Mouse (Mus musculus) B cell, adult 2 months (primary cell): ENCODE data around the gene Pex13.

ENCODE experiments used
- DNase-seq, 2 experiments: peaks; one replicate each; pipeline ENCODE4 v3.0.0; 2022

Gene Pex13

DNA sequence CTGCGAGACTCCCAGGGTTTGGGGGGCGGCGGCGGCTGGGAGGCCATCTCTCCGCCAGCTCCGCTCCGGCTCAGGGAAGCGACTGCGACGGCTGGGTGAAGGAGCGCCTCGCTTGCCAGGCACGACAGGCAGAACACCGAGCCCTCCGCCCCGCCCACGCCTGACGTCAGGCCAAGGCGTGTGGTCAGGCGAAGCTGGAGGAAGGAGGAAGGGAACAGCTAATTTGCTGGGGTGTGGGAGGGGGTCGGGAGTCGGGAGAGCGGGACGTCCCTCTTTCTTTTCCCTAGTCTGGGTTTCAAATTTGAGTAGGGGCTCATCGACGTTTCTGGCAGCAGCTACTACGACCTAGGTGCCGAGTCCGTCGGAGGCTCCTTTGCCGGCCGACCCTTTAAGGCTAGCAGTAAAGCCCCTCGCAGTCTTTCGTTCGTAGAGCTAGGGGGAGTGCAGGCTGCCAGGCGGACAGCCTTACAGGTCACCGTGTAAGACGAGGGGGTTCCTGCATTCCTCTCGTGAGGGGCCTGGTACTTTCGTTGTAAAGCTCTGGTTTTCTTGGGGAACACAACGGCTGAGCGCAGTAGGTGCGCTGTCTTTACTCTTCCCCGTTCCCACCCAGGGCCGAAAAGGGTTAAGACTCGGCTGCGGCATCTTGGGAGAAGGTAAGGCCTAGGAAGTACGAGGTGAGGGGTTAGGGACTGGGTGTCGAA is at the start of gene Pex13:
Gene Pex13 (minus strand): TSS at position 162 of the 704 bp plus-strand sequence.
- peak; percentile 87 to 90 for DNase-seq

- DNase-seq, result no peak
These were observed 46.5 kb upstream of the Pex13 start for GRCm38 (mm10) chr11:23712299-23712698.

DNA sequence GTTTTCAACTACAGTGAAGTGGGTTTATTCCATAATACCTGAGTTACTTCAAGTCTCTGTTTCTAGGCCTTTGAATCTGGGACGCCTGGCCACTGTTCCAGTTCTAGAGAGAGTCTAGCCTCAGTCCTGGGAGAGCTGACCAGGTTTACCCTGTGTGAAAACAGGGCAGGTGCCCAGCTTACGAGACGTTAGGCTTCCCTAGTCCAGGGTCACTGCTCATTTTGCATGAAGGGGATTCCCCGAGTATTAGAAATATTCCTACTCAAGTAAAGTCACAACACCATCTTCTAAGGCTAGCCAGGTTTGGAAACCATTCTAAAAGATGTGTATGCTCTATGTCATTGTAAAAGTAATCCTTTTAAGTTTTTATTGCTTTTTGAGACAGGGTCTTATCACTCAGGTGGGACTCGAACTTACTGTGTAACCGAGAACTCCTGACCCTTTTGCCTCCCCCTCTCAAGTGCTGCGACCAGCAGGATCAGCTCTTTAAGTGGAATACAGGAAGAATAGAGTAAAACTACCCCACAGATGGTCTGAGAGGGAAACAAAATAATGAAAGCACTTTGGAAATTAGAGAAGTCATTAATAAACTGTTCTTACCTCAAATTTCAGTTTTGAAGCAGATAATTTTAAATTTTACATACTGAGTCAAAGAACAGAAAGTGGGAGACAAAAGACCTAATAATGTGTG is 39.0 kb upstream of the Pex13 start:
- no peak for DNase-seq

GRCm38 (mm10) chr11:23701831-23702230 is 36.1 kb upstream of the Pex13 start:
- no peak for DNase-seq

DNA sequence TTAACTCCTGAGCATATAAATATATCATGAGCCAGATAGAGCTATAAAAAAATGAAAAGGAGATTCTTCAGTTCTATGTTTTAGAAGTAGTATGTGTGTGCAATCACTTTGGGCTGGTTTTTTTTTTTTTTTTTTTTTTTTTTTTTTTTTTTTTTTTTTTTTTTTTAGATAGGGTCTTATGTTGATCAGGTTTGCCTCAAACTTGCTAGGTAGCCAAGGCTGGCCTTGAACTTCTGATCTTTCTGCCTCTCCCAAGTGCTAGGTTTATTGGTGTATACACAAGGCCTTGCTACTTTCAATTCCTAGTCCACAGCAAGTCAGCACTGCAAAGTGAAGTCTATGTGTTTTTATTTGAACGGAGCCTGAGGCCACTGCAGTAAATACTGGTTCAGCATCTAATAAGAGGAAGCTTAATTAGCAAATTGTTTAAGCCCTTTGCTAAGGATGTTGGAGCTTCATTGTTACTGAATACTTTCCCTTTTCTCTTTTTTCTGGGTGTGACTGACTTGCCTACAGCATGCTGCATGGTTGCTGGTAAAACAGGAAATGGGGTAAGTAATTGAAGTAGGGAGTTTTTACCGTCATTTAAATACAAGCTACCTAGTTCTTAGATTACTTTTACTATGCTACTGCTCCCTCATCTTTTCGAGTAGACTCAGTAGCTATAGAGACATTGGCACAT is 33.8 kb upstream of the Pex13 start:
- peak; percentile 31 to 39 for DNase-seq

- DNase-seq, result no peak
These were observed 32.8 kb upstream of the Pex13 start for GRCm38 (mm10) chr11:23698526-23698925.

DNA sequence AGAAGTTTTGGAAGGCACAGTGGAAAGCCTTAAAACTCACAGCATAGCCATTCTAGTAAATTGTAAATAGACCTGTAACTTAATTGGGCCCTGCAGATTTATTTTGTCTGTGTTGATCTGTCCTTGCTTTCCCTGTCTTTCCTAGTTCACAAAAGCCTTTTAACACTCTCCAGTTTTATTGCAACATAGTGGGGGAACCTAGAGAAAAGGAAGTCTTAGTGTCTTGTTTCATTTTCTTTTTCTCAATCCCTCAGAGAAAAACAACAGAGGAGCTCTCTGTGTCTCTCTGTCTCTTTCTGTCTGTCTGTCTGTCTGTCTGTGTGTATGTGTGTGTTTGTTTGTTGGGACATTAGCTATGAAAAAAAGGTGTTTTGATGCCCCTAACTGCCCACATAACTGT is 30.1 kb upstream of the Pex13 start:
- DNase-seq, result no peak

- no peak for DNase-seq
These were observed 27.5 kb upstream of the Pex13 start for GRCm38 (mm10) chr11:23693286-23693685.

- DNase-seq, result no peak
These were observed 22.3 kb upstream of the Pex13 start for GRCm38 (mm10) chr11:23688060-23688459.

DNA sequence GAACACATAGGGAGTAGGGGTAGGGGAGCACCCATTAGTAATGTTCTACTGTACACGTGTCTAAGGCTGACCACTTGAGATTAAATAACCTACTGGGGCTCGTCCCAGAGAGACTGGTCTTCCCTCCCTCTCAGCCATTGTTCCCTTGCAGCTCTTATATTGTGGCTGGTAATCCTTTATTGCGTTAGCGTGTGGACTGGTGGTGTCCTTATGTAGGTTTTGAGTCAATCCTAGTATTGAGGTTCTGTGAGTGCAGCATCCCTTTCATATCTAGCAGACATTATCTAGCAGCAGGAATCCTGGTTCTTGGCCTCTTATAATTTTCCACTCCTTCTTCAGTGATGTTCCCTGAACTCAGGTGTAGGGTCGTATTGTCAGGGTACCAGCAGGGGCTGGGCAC is 20.9 kb upstream of the Pex13 start:
- DNase-seq, result no peak

DNA sequence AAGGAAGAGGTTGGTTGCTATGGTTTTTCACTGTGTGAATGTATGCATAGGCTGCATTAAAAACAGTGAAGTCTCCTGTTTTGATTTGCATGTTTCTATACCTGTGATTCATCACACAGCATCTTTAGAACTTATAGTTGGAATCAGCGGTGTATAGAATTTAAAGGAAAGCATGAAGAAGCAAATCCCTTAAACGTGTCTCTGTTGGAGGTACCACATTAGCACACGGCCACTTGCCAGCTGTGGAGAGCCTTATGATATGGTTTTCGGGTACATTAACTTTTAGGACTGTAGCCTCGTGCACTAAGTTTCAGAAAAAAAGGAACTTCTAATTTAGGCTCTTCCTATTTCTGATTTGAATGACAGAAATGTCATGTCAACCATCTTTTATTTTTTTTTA is 16.8 kb upstream of the Pex13 start:
- DNase-seq, result peak; percentile 28 to 41

- DNase-seq, result no peak
These were observed 14.7 kb upstream of the Pex13 start for GRCm38 (mm10) chr11:23680435-23680950.

DNA sequence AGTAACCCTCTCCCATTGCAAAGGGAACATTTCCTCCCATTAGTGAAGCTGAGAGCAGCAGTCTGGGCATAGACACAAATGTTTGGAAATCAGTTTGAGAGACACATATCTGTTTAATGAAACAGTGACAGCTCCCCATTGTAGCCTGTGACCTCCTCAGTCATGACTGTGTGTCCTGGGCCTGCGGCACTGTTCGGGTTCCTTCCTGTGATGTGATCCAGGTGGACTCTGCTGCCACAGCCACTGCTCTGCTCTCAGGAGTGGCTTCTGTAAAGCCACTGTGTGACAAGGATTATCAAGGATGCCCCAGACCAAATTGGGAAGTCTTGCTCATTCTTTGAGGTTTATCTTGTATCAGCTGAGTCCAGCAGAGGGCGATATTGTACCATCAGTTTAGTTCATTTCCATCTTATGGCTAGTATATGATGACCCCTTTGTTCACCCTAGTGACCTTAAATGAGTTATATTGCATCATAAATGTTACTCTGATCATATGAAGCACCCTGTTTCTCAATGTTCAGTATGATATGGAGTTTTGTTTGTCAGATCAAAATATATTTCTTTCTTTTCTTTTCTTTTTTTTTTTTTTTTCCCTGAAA is 13.4 kb upstream of the Pex13 start:
- peak; percentile 82 to 83 for DNase-seq

DNA sequence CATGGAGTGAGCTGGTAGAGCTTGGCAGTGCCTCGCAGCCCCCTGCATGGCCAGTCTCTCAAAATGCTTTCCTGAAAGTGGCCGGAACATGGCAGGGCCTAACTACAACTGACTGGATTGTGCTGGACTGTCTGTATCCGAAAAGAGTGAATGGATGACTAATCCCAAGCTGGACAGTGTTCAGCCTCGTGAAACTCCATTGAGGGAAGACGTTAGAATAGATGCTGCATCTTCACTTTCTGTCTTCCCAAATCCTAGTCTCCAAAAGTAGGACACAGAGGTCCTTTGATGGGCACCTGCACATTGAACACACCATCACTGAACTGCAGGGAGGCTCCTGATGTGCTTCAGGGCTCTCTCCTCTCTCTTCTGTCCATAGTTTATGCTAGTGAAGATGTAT is 10.3 kb upstream of the Pex13 start:
- no peak for DNase-seq

DNA sequence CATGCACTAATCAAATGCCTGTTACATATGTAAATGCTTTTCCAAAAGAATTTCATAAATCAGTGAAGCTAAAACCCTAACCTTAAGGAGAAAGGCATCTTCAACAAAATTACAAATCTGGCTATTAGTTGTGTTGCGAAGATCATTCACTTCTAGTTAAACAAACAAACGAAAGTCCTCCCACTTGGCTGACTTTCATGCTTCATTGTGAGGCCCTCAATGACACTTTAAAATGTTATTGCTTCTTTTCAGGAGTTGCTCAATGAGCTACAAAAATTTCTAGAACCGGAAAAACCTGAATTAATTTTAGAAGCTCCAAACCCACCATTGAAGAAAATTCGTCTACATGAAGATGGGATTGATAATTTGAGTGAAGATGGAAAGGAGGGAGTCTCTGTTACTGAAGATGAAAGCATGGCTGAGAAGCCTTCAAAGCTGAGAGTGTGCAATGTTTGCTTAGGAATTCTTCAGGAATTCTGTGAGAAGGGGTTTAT is 6.5 kb upstream of the Pex13 start:
- no peak for DNase-seq

DNA sequence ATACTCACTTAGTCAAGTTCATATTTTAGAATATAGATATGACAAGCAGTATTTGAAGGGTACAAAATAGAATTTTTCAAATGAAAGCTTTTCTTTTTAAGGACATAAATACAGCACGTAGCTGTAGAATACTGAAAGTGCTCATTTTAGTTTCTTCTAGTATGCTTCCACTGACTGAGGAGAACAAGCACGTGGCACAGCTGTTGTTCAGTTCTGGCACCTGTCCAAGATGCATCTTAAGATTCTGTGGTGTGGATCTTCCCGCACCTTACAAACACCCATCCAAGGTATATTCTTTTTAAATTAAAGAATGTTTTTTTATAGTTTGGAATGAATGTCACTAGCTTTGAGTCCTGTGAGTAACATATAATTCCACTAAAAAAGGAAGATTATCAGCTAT is 1.4 kb upstream of the Pex13 start:
- no peak for DNase-seq

GRCm38 (mm10) chr11:23666526-23666925 is 767 bp upstream of the Pex13 start:
- DNase-seq, result no peak

- no peak for DNase-seq
These were observed 410 bp downstream of the Pex13 start, which contains the start of gene Pus10 for GRCm38 (mm10) chr11:23665311-23665786. Pus10 (plus strand) TSS chr11:23665674.

- DNase-seq, result no peak
These were observed 1.5 kb downstream of the Pex13 start for GRCm38 (mm10) chr11:23664232-23664631.

- no peak for DNase-seq
These were observed 8.0 kb downstream of the Pex13 start for GRCm38 (mm10) chr11:23657791-23658190.

GRCm38 (mm10) chr11:23653666-23654065 is 12.1 kb downstream of the Pex13 start:
- no peak for DNase-seq

- DNase-seq, result no peak
These were observed 17.9 kb downstream of the Pex13 start for GRCm38 (mm10) chr11:23647835-23648234.

DNA sequence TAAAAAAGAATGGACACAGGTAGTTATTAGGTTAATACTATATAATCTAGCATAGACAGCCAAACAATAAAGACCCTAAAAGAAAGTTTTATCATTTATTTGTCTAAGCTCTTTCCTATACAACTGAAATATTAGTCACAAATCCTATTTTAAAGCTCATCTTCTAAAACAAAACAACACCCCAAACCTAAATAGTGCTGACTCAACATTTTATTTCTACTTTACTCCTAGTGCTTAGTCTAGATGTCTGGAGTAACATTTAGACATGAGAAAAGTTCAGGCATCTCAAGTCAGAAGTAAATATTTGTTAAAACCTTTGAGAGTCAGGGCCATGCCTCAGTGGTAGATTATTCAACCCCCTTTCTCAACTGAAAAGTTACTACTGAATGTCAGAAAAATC is 18.3 kb downstream of the Pex13 start:
- DNase-seq, result no peak
